Mouse (Mus musculus): ENCODE measurements at regions not wholly inside any gene's neighbourhood (a gene's known extent, or its start where the extent isn't known, plus 50 kb on each side); places are given as distances from the start of the nearest gene placed in this dataset.

- TF ChIP-seq CTCF (conservative IDR thresholded peaks at IDR 0.05; ENCODE audit: insufficient read depth, insufficient read length, low read depth, low read length) (no peak), POLR2A (IDR thresholded peaks at IDR 0.05; ENCODE audit: low read depth, low read length) (no peak)
Observed at GRCm38 (mm10) chr1:157827966-157828365, 321.4 kb downstream of the Sec16b start.

All from kidney, adult 2 months (tissue).